In the genomic region with DNA sequence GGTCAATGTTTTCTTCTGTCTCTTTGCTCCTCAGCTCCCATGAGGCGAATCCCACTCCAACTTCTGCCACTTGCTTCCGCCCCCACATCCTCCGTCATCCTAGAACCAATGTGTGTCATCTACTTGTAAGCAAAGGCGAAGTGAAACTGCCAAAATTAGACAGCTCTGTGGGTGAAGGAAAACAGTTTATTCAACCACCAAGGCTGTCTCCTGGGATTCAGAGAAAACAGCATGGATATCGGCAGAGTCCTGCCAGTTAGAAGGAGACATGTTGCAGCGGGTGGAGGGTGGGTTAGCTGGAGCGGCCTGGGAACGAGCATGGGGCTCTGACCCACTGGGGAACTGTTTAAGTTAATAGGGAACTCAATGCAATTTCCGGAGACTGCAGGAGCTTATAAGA, we compare ENCODE assay signal across 9 mouse cellular contexts. TPM values are rescaled to one million over a fixed set of nuclear protein-coding genes. Genes with fewer than 3 reads are reported as not detected.
DNase-seq lines count a peak whose midpoint lies in the region; ATAC-seq lines count a peak whose summit lies in the region.
"Had no signal": no experiment of that assay in that cellular context is flagged by ENCODE, and none has a peak within 500 bp of the region (broad histone marks: within the 10 kb centered on the region; RNA-seq: fewer than 3 reads in every experiment).

No protein-coding gene starts in this region.

- 84% methylated on average over 9 of the region's 9 CpGs for WGBS in midbrain, embryonic 11.5 days
- 89% methylated on average over 9 of the region's 9 CpGs for WGBS in midbrain, embryonic 15.5 days

- H3K27ac ChIP-seq in midbrain, embryonic 11.5 days (ENCODE audit: low read depth, low read length): no peak overlapping the region
- H3K27ac ChIP-seq in midbrain, embryonic 15.5 days: no peak overlapping the region

- H3K27me3 ChIP-seq in midbrain, embryonic 11.5 days (ENCODE audit: control insufficient read depth, insufficient read depth, low read length): no peaks in the 10 kb centered on the region
- H3K27me3 ChIP-seq in midbrain, embryonic 15.5 days (replicated peaks): no peaks in the 10 kb centered on the region
- H3K27me3 ChIP-seq: Patski had no signal

- no peak overlapping the region for H3K4me3 ChIP-seq in midbrain, embryonic 11.5 days (ENCODE audit: low read depth, low read length)
- H3K4me3 ChIP-seq in midbrain, embryonic 15.5 days: no peak overlapping the region

- no peak for ATAC-seq in midbrain, embryonic 11.5 days (ENCODE audit: low FRiP score)
- no peak for ATAC-seq in midbrain, embryonic 15.5 days (replicated peaks)

- H3K9ac ChIP-seq in midbrain, embryonic 11.5 days (ENCODE audit: low read length): no peak overlapping the region
- H3K9ac ChIP-seq in midbrain, embryonic 15.5 days: no peak overlapping the region

- no peak overlapping the region for H3K4me2 ChIP-seq in midbrain, embryonic 11.5 days
- H3K4me2 ChIP-seq in midbrain, embryonic 15.5 days: no peak overlapping the region

- H3K9me3 ChIP-seq in midbrain, embryonic 11.5 days (ENCODE audit: control insufficient read depth, low read length): no peaks in the 10 kb centered on the region
- no peaks in the 10 kb centered on the region for H3K9me3 ChIP-seq in midbrain, embryonic 15.5 days

- H3K4me1 ChIP-seq in midbrain, embryonic 11.5 days (ENCODE audit: control insufficient read depth, insufficient read depth, low read length): no peaks in the 10 kb centered on the region
- H3K4me1 ChIP-seq in midbrain, embryonic 15.5 days: no peaks in the 10 kb centered on the region

- peak; percentile 37 for DNase-seq in midbrain, embryonic 11.5 days (ENCODE audit: low spot score, missing footprints)
- peak; percentile 71 to 84 for DNase-seq in frontal cortex, postnatal 36 days (ENCODE audit: low spot score in 2 of 2)
- DNase-seq in left cerebral cortex, adult 9 months (ENCODE audit: low spot score in 2 of 2): peak; percentile 59 to 85
- DNase-seq in right cerebral cortex, postnatal 36 days (ENCODE audit: low spot score in 2 of 2): peak; percentile 60 to 86
- no peak for DNase-seq in urinary bladder, postnatal 25 days (ENCODE audit: low spot score)
- no peak for DNase-seq in retina, postnatal 1 day
- DNase-seq in thymus, postnatal 4 days: no peak

- H3K36me3 ChIP-seq in midbrain, embryonic 11.5 days (ENCODE audit: control insufficient read depth, insufficient read depth, low read length): no peaks in the 10 kb centered on the region
- no peaks in the 10 kb centered on the region for H3K36me3 ChIP-seq in midbrain, embryonic 15.5 days (replicated peaks)

RNA-seq across cellular contexts. Expression of gene Enpp6, which starts 52.4 kb away (rescaled TPM):
- 0.19 and 0.37 TPM in 2 replicates for polyA plus RNA-seq in midbrain, embryonic 11.5 days (2014; fragmentation: Nextera tagmentation; extraction: Ambion mirVana)
- polyA plus RNA-seq in midbrain, embryonic 15.5 days (2015; fragmentation: Nextera tagmentation; extraction: Ambion mirVana): 0.15 TPM in 1 of 2 replicates, not detected in the other

Comparison
In these comparisons a context has a peak if more than half of its experiments do, and no peak if none do; other contexts are left out.
1. DNase-seq: peak in midbrain, embryonic 11.5 days (single experiment), frontal cortex, postnatal 36 days (2 of 2), left cerebral cortex, adult 9 months (2 of 2) and right cerebral cortex, postnatal 36 days (2 of 2); none in urinary bladder, postnatal 25 days (single experiment), retina, postnatal 1 day (single experiment) and thymus, postnatal 4 days (single experiment).